Mouse (Mus musculus) left cerebral cortex, adult 2 months (tissue): ENCODE measurements around the gene Ifnar2. TPM values are rescaled to one million over a fixed set of nuclear protein-coding genes. Genes with fewer than 3 reads are reported as not detected.

ENCODE experiments used
- DNase-seq, 2 experiments: peaks; one replicate each; pipeline ENCODE4 v3.0.0; 2021 to 2022; ENCODE audit warnings: low spot score in 2 of 2, mixed read lengths in 1 of 2; ENCODE audit errors: extremely low spot score in 1 of 2
- H3K27ac ChIP-seq: fragments of 200-600 bp; 2 replicates; pipeline ENCODE4 v1.8.1; 2022
- H3K4me3 ChIP-seq: fragments of 200-600 bp; 2 replicates; pipeline ENCODE4 v1.8.1; 2022
- CTCF ChIP-seq: fragments of 200-600 bp; IDR thresholded peaks from 2 replicates; pipeline ENCODE4 v1.8.1; 2022; ENCODE audit warnings: antibody characterized with exemption, mild to moderate bottlenecking, moderate library complexity
- intact Hi-C: fragments of 180-260 bp; cut with DNase I; formaldehyde crosslinking; loops from one replicate; pipeline ENCODE4 v1.15.1; 2025
- long read RNA-seq, 2 experiments: library from polyadenylated mRNA; stranded (forward); transcript quantifications; one replicate each; pipeline ENCODE4 v2.0.0; 2021; ENCODE audit warnings: borderline mapping rate in 2 of 2
- total RNA-seq, 2 experiments: library from RNA; stranded (reverse); gene quantifications; 2 replicates each; pipeline ENCODE4 v1.2.3; 2021

Gene Ifnar2
- total RNA-seq: 10 to 100 TPM; 20.2 to 20.3 TPM
- long read RNA-seq, experiment 1, transcript Ifnar2-203 (7 exons, 1,099 nt): major isoform, 7 of 14 reads
- long read RNA-seq, experiment 1, partial matches to known transcripts: 1 of 14 reads
- long read RNA-seq, experiment 1, other reads (novel, unspliced or antisense): 1 of 14 reads
- long read RNA-seq, experiment 2, transcript Ifnar2-201 (9 exons, 3,047 nt): major isoform, 5 of 10 reads
- long read RNA-seq, experiment 2, partial matches to known transcripts: 0 of 10 reads
- long read RNA-seq, experiment 2, other reads (novel, unspliced or antisense): 1 of 10 reads

GRCm38 (mm10) chr16:91372577-91373472 is at the start of gene Ifnar2:
TSS of gene Ifnar2 (plus strand) at chr16:91372783.
- Histone ChIP-seq H3K27ac (peak within 1 kb of the TSS; percentile 94), H3K4me3 (peak within 1 kb of the TSS; percentile 99)
- intact Hi-C loops: loop anchor here (5.0 kb wide), 1 partner anchor 114 kb away; the partner anchor contains the start of gene Ifnar1
- peak; percentile 72 to 76 for DNase-seq
- no peak for TF ChIP-seq CTCF

- intact Hi-C loops: no loop called here
- no peak for DNase-seq
- no peak for TF ChIP-seq CTCF
- Histone ChIP-seq H3K4me3 (no peak overlapping the region), H3K27ac (no peak overlapping the region)
These were observed 45.0 kb upstream of the Ifnar2 start for GRCm38 (mm10) chr16:91327605-91328004.

- no peak for TF ChIP-seq CTCF
- intact Hi-C loops: no loop called here
- no peak overlapping the region for H3K4me3 ChIP-seq
These were observed 43.7 kb upstream of the Ifnar2 start for GRCm38 (mm10) chr16:91328922-91329321.

GRCm38 (mm10) chr16:91330496-91330895 is 42.1 kb upstream of the Ifnar2 start:
- intact Hi-C loops: loop anchor here (10.0 kb wide), 1 partner anchor 1026 kb away; no protein-coding TSS in a partner anchor
- no peak for TF ChIP-seq CTCF
- no peak overlapping the region for H3K27ac ChIP-seq
- DNase-seq: no peak
- no peak overlapping the region for H3K4me3 ChIP-seq

More at GRCm38 (mm10) chr16:91328922-91329321, 43.7 kb upstream of the Ifnar2 start:
- no peak overlapping the region for H3K27ac ChIP-seq
- no peak for DNase-seq

- intact Hi-C loops: loop anchor here (10.0 kb wide), 1 partner anchor 1026 kb away; no protein-coding TSS in a partner anchor
- no peak for TF ChIP-seq CTCF
These were observed 41.4 kb upstream of the Ifnar2 start for GRCm38 (mm10) chr16:91331153-91331552.

GRCm38 (mm10) chr16:91332880-91333279 is 39.7 kb upstream of the Ifnar2 start:
- intact Hi-C loops: loop anchor here (10.0 kb wide), 1 partner anchor 1028 kb away; no protein-coding TSS in a partner anchor
- H3K4me3 ChIP-seq: no peak overlapping the region
- no peak for DNase-seq

More at GRCm38 (mm10) chr16:91331153-91331552, 41.4 kb upstream of the Ifnar2 start:
- H3K4me3 ChIP-seq: no peak overlapping the region
- no peak for DNase-seq
- H3K27ac ChIP-seq: no peak overlapping the region

GRCm38 (mm10) chr16:91334190-91334893 is 38.2 kb upstream of the Ifnar2 start:
- Histone ChIP-seq H3K27ac (no peak overlapping the region), H3K4me3 (no peak overlapping the region)
- intact Hi-C loops: loop anchor here (10.0 kb wide), 1 partner anchor 1030 kb away; no protein-coding TSS in a partner anchor
- DNase-seq: no peak
- no peak for TF ChIP-seq CTCF

More at GRCm38 (mm10) chr16:91332880-91333279, 39.7 kb upstream of the Ifnar2 start:
- no peak overlapping the region for H3K27ac ChIP-seq
- TF ChIP-seq CTCF: no peak

- Histone ChIP-seq H3K4me3 (no peak overlapping the region), H3K27ac (no peak overlapping the region)
- TF ChIP-seq CTCF: no peak
- intact Hi-C loops: loop anchor here (10.0 kb wide), 1 partner anchor 1032 kb away; no protein-coding TSS in a partner anchor
- DNase-seq: no peak
These were observed 35.8 kb upstream of the Ifnar2 start for GRCm38 (mm10) chr16:91336753-91337152.

GRCm38 (mm10) chr16:91337480-91337879 is 35.1 kb upstream of the Ifnar2 start:
- Histone ChIP-seq H3K4me3 (no peak overlapping the region), H3K27ac (no peak overlapping the region)
- intact Hi-C loops: loop anchor here (10.0 kb wide), 1 partner anchor 1033 kb away; no protein-coding TSS in a partner anchor
- DNase-seq: no peak
- TF ChIP-seq CTCF: no peak

GRCm38 (mm10) chr16:91346491-91346890 is 26.1 kb upstream of the Ifnar2 start:
- Histone ChIP-seq H3K4me3 (no peak overlapping the region), H3K27ac (no peak overlapping the region)
- TF ChIP-seq CTCF: no peak
- no peak for DNase-seq
- intact Hi-C loops: no loop called here

- intact Hi-C loops: no loop called here
- no peak for TF ChIP-seq CTCF
- no peak overlapping the region; the same call in 1 of the 2 replicates for H3K27ac ChIP-seq
- DNase-seq: no peak
- peak overlapping the region; percentile 26 for H3K4me3 ChIP-seq
These were observed 24.9 kb upstream of the Ifnar2 start for GRCm38 (mm10) chr16:91347491-91348263.
